Mouse (Mus musculus) urinary bladder, postnatal 14 days (tissue): ENCODE data around the gene Cdk5rap3.

Source experiments
- DNase-seq: peaks from one replicate; pipeline ENCODE4 v3.0.0; 2021; ENCODE audit warnings: low spot score

The Cdk5rap3 gene

DNA sequence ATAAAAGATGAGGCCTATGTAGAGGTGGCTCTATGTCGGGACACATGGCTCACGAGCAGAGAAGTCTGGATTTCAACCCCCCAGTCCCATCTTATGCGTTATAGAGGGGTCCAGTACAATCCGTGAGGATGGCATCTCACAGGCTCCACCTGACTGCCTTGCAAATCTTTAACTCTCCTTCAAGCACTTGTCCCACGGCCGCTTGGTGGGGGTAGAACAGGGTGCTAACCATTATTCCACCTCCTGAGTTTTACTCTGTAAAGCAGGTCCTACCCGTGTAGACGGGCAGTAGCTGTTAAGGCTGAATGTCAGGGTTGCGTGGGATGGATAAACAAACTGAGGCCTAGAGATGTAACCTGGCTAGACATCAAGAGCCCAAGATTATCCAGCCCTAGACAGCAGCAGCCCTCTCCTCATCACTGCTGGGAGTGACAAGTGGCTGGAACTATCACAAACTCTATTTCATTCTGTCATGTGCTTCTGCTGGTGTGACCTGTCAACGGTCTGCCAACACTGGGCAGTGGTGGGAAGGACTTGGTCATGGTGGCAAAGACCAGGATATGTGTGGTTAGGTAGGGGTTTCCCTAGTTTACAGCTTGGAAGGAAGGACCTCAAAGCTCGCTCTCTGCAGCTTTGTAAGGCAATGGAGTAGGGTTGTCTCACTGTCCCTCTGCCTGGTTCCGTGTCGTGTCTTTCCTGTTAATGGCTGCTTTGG lies 17.4 kb upstream of the Cdk5rap3 start:
- no peak for DNase-seq

DNA sequence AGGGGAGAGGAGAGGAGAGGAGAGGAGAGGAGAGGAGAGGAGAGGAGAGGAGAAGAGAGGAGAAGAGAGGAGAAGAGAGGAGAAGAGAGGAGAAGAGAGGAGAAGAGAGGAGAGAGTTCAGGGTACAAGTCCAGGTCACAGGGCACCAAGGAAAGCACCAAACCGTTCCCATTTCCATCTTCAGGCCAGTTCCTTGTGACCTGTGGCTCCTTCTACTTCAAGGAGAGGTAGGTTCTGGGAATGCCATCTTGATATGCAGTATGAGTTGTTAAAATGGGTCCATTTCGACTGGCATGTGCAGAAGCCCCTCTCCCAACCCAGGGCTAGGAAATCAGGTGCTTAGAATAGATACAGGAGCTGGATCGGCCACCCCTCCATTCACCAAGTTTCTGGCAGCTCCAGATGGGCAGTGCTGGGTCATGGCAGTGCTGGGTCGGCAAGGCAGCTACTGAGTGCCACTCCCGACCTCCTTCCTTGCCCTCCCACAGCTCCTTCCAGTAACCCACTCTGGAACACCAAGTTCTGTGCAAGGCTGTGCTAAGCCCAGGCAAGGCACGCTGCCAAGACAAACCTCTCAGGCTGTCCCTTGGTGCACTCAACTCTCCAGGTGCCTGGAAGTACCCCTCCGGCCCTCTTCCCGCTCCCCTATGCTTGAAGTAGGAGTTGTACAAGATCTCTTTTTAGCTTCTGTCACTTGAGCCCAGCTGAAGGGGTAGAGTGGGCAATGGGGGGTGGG lies 15.2 kb upstream of the Cdk5rap3 start:
- peak; percentile 74 for DNase-seq

DNA sequence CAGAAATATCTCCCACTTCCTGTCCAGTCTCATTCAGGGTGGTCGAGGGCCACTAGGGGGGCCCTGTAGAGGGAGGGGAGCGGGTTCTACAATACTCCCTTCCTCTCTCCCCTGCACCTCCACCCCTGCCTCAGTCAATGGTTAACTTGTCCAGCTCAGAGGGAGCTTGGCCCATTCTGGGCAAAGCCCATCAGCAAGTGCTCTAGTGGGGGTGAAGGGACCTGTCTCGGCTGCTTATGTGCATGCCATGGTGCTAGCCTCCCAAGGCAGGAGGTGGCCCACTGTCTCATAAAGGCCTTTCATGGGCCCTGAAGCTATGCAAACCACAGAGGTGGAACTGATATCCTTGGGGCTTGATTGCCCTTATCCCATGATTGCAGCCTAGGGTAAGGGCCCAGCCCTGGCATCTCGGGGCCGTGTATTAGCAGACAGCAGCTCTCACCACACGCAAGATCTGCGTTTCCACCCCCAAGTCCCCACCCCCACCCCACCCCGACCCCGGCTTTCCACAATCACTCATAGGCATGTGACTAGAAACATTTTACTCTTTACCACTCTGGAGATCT lies 13.6 kb upstream of the Cdk5rap3 start:
- no peak for DNase-seq

DNA sequence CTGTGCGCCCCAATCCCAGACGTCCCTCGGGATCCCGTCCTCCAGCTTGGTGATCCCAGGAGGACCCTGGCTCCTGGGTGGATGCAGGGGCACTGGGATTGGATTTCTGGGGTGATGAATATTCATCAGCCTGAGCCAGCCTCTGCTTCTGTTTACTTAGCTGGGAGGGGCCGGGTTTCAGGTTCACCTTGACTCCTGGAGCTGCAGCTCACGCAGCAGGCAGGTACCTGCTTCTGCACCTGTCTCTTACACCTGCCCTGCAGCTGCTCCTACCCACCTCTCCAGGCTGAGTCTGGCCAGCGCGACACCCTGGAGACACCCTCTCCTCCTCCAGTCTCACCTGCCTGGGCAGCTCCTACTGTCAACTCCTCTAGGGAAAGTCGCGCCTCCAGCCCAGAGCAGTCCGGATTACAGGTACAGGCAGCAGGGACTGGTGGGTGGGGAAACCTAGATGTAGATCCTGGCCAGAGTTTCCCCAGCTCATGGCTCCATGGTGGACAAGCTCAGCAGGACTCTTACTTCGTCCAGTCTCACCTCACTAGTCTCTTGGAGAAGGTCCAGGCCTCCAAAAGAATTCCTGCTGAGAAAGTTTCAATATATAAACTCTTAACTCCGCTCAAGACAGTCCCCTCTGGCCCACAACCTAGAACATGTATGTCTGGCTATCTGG lies 12.9 kb upstream of the Cdk5rap3 start:
- peak; percentile 66 for DNase-seq

DNA sequence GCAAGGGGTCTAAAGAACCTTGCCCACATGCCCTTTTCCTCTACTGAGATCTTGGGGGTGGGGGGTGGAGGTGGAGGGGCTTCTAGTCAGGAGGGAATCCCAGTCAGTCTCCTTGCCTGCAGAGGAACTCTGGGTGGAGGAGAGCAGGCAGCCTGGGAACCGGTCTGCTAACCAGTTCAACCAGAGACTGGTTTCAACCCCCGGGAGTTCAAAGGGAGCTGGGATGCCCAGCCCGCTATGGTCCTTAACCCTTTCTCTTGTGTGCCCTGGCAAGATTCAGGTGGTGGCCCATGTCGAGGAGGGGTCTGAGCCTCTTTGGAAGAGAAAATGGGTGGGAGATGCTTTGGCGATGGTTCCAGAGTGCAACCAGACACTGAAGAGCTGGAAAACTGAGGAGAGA lies 12.4 kb upstream of the Cdk5rap3 start:
- peak; percentile 74 for DNase-seq

DNA sequence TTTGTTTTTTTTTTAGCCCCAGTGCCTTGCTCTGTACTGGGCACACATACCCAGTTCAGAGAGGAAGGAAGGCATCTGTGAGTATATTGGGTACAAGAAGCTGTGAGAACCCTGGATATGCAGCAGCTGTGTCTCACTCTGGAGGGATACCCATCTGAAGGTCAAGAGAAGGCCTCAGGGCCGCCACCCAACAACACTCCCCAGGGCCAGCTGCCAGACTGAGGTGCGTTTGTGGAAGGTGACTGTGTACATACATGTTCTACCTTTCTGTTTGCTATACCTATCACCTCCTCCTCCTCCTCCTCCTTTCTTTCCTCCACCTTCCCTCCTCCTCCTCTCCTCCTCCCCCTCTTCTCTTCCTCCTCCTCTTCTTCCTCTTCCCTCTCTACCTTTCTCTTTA lies 11.8 kb upstream of the Cdk5rap3 start, which contains the start of gene Prr15l:
TSS of gene Prr15l (plus strand) at position 17 of the 400 bp plus-strand sequence.
- peak; percentile 42 for DNase-seq

DNA sequence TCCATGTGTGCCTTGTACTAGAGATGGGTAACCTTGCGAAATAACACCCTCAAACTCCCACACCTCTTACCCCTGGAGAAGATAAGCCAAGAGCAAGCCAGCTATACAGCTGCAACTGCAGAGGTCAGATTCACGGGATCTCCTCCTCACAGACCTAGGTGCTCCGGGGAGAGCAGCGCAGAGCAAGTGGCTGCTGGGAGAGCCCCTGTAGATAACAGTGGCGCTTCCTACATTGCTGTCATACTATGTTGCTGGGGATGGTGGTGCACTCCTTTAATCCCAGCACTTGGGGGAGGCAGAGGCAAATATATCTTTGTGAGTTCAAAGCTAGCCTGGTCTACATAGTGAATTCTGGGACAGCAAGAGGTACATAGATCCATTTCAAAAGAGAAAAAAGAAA lies 10.3 kb upstream of the Cdk5rap3 start:
- DNase-seq, result no peak

DNA sequence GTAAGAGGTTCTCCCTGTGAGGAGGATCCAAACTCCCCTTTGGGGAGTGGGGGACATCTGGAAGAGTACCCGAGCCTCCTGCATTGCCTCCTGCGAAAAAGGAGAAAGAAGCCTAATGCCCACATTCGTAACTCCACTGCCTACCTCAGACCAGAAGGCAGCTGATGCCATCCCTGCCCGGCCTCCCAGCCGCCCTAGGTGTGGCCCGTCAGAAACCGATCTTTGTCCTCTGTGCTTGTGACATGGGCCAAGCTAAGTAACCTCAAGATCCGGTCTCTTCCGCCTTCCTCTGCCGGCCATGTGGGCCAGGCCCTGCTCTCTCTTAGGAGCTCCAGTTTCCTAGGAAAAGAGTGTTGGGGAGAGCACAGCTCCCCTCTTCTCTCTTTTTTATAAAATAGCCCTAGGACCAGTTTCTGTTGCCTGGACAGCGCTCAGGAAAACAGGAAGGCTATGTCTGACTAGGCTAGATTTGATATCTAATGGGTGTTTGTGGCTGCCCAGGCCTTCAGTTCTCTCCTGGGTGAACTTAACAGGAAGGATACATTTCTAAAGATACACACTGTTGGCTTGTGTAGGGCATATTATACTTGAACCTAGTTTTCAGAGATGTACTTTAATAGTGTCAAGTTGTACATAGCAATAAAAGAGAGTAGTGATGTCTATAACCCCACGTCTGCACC lies 9.3 kb upstream of the Cdk5rap3 start:
- DNase-seq, result no peak

DNA sequence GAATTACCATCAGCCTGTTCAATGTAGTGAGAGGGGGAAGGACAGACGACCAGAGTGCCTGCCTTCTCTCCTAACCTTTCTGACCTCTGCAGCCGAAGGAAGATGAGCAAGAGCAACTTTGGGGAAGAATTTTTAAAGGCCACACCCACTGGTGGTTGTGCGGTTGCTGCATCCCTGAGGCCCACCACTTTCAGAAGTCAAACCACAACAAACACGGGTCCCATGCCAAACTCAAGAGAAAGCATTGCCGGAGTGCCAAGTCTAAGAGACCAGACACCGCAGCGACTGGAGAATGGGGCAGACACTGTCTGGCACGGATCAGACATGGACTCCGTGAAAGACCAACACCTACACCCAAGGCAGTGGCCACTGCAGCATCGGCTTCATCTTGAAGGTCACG lies 8.6 kb upstream of the Cdk5rap3 start:
- no peak for DNase-seq

DNA sequence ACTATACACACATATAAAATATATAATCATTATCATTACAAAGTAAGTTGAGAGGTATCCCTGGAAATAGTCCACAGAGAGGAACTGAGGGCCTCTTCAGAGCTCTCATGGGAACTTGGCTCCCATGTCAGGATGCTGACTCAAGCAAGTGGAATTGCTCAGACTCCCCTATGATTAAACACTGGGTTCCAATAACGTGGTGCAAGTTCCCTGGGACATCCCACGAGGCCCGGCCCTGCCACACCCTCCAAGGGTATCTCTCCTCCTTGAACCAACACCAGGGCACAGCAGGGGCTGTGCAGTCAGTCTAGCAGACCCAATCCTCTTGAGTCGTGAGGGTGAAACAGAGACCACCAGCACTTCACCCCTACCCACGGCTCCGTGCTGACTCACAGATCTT lies 2.7 kb upstream of the Cdk5rap3 start:
- peak; percentile 54 for DNase-seq

DNA sequence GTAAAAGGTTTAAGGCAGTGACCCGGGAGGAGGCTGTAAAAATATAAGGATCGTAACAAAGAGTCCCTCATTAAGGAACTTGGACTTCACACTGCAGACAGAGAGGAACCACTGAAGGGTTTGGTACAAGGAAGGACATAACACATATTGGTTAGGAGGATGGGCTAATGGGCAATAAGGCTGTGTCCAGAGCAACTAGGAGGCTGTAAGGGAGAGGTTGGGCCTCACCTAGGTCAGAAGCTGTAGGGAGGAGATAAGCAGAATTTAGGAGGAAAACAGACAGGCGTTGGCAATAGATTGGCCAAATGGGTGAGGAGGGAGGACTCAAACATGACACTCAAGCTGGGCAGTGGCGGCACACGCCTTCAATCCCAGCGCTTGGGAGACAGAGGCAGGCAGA lies 1.1 kb upstream of the Cdk5rap3 start:
- no peak for DNase-seq

DNA sequence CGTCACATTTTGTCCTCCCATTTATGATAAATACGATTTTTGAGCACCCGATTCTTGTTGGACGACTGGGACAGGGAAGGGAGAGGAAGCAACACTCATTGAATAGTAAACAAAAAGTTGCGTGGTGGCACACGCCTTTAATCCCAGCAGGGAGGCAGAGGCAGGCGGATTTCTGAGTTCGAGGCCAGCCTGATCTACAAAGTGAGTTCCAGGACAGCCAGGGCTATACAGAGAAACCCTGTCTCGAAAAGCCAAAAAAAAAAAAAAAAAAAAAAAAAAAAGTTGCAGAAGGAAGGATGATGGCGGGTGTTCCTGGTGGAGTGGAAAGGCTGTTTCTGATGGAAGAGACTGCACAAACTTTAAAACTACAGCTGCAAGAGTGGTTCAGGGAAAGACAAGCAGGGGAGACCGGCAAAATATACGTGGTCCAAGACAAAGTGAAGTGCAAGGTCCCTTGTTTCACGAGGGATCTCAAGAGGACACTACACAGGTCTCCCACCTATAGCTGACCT lies 645 bp upstream of the Cdk5rap3 start:
- DNase-seq, result no peak

DNA sequence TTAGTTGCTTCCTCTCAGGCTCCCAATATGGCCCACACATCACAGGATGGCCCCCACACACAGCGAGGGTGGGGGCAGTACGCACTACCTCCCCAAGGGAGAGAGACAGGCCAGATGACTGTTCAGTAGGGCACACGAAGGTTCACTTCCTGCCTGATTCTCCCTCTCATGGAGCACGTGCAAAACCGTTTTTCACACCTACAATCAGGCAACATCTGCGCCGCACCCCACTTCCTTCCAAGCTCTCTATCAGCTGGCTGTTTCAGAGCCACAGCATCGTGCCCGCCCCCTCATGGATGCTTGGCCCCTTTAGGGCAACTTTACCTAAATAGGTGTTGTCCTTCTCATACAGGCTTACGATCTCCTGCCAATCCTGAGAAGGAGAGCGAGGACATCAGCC lies 3.6 kb downstream of the Cdk5rap3 start:
- DNase-seq, result no peak

DNA sequence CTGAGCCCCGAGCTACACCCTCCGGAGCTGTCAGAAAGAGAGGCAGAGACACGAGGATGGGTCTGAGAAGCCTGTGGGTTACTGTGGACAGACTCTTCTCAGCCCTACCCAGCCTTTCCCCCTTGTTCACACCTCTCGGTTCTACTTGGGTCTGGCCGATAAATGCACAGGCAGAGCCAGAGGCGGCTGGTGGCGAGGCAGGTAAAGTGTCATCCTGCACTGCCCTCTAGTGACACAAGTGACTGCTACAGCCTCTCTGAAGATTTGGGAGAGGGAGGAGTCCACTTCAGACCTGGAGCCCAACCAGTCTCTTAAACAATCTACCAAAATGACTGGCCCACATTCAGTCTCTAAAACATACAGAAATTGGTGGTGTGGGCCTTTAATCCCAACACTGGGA lies 6.3 kb downstream of the Cdk5rap3 start:
- peak; percentile 75 for DNase-seq

DNA sequence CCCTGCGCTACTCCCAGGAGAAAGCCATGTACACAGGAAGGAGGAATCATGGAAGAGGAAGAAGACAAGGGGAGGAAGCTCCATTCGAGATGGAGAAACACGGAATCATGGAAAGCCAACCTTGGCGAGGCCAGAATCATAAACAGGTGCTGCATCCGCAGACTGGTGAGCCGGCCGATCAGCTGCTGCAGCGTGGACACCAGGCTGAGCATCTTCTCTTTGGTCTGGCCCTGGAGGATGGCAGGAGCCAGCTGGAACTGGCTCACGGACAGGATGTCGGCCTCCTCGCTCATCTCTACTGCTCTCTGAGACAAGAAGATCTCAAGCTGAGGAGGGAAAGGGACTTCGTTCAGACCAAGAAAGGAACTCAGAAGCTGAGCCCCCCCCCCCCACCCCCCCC lies 7.7 kb downstream of the Cdk5rap3 start:
- no peak for DNase-seq

DNA sequence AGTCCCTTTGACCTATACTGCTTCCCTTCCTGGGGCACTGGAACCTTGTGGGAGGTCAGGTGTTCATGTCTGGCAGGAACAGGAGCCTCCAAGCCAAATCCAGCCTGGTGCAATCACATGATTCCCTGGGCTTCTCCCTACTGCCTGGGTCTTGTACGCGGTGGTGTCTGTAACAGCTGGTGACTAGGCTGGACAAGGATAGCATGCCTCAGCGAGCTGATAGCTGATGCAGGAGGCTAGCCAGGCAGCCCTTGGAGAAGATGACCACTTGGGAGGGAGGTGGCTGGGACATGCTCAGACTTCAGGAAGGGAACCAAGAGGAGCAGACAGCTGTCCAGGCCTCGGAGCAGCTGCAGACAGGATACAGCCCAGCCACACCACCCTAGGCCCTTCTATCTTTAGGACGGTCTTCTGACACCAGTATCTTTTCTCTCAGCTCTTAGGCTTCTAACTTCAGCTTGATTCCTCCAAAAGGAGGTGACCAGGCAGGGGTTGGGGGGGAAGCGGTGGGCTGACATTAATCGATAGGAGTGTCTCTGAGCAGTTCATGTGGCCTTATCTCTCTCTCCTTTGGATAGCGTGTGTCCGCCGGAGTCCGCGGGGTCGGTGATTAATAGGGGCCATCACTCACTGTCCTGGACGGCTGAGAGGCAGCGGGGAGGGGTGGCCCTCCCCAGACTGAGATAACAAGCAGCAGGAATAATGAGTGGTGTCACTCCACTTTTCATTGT lies 9.7 kb downstream of the Cdk5rap3 start:
- no peak for DNase-seq

DNA sequence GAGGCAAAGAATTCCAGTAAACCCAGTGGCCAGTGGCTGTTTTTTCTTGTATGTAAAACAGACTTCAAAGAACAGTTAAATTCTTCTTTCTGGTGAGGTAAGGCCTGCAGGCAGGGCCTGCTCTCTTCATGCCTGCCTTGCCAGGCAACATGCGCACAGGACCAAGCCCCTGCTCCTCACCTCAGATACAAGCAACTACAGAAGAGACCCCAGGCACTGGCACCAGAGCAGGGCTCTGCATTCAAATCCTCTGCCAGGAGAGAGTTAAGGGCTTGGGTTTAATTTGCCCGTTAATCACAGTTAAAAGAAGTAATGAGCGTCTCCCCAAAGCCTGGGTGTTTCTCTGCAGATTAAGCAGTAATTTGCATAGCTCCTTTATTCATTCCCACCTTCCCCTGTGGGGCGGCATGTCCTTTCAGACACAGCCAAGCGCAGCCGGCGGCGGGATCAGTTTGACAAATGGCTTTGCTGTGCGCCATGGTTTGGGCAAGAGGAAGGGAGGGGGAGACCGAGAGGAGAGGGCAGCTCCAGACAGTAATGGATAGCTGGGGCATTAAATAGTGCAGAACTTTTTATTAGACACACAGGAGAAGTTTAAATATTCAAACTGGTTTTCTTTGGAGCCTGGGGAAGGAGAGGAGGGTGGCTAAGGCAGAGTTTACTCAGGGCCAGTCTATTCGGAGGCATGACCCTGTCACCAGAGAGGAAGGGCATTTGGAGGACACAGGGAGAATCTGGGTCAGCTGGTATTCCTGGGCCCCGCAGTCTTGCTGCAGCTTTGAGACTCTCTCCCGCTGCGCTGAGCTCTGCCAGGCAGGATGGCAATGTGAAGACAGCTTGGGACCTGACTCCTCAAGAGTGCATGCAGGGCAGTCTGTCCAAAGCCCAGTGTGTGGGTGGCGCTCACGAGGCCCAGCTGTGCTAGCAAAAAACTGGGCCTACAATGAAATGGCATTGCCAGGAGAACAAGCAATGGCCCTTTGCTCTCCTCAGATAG lies 13.4 kb downstream of the Cdk5rap3 start:
- DNase-seq, result no peak

DNA sequence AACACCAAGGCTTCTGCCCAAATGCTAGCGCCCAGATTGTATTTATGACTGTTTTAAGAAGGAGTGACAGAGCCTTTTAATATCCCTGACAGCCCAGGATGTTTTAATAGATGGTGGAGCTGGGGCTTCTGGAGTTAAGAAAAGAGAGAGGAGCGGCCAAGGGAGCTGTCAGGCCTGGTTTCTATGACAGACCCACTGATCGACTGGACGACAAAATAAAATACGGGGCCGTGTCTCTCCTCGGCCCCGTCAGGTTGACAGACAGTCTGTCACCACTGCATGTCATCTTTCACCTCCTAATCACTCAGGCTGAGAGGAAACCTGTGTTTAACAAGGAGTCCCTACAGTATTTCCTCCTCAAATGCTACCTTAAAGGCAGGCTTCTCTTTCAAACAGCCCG lies 15.0 kb downstream of the Cdk5rap3 start:
- DNase-seq, result no peak

DNA sequence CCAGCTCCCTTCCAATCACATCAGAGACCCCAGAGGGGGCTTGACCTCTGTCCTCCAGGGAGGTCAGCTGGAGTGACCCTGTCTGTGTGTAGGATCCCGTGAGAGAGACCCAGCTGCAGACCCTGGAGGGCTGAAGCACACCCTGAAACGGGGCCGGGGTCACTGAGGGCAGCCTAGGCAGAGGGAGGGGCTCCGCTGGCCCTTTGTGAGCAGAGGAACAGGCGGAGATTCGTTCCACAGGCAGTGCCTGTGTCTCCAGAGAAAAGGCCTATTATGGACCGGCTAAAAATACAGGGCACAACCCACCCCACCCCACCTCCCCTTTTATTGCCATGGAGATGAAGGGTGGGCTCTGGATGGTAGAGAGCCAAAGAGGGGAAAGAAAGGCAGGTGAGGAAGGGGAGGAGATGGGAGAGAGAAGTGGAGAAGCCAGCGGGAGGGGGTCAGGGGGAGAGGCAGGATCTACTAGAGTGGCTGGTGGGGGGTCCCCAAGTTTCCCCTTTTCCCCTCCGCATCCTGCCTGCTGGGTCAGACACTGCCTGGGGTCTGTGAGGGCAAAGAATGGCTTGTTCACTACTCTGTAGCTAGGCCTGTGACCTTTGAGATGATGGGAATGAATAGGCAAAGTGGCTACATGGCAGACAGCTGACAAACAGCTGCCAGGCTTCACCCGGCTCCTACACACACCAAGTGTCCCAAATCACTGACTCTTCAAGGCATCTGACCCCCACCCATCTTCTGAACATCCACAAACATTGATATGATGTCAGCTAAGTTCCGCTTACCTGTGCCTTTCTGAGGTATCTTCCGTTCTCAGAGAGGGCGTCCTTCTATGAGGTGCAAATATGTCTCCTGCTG lies 16.6 kb downstream of the Cdk5rap3 start:
- DNase-seq, result no peak
